Mouse (Mus musculus): ENCODE results near the gene Msgn1.

Msgn1 gene

GRCm38 (mm10) chr12:11196142-11196597 lies 12.6 kb downstream of the Msgn1 start:
- Histone ChIP-seq H3K9me3 (ENCODE audit: low read length) (no peaks in the 10 kb centered on the region), H3K4me1 (replicated peaks; ENCODE audit: low read depth, low read length) (peaks cover 39% of the 10 kb centered on the region), H3K4me3 (replicated peaks; ENCODE audit: low read length) (no peak overlapping the region), H3K36me3 (ENCODE audit: insufficient read depth, low read length) (no peaks in the 10 kb centered on the region), H3K27me3 (ENCODE audit: insufficient read depth, low read length) (0 out of 2 replicates have a peak, but pooled peaks cover 5% of the 10 kb centered on the region)
- TF ChIP-seq CTCF (conservative IDR thresholded peaks at IDR 0.05; ENCODE audit: low read length), result peak; percentile 99
- no peak for TF ChIP-seq NANOG (IDR thresholded peaks at IDR 0.05; ENCODE audit: borderline replicate concordance, low read length)

GRCm38 (mm10) chr12:11195031-11195430 lies 13.7 kb downstream of the Msgn1 start:
- Histone ChIP-seq H3K27me3 (ENCODE audit: insufficient read depth, low read length) (no peaks in the 10 kb centered on the region), H3K9me3 (ENCODE audit: low read length) (no peaks in the 10 kb centered on the region), H3K4me1 (replicated peaks; ENCODE audit: low read depth, low read length) (peaks cover 36% of the 10 kb centered on the region), H3K36me3 (ENCODE audit: insufficient read depth, low read length) (no peaks in the 10 kb centered on the region), H3K4me3 (replicated peaks; ENCODE audit: low read length) (no peak overlapping the region)
- no peak for TF ChIP-seq POU5F1 (IDR thresholded peaks at IDR 0.05; ENCODE audit: borderline replicate concordance, low read length)
- no peak for TF ChIP-seq CTCF (conservative IDR thresholded peaks at IDR 0.05; ENCODE audit: low read length)

GRCm38 (mm10) chr12:11178486-11179154 lies 30.2 kb downstream of the Msgn1 start:
- TF ChIP-seq NANOG (IDR thresholded peaks at IDR 0.05; ENCODE audit: borderline replicate concordance, low read length) (no peak), CTCF (conservative IDR thresholded peaks at IDR 0.05; ENCODE audit: low read length) (peak; percentile 76)
- Histone ChIP-seq H3K9me3 (ENCODE audit: low read length) (no peaks in the 10 kb centered on the region), H3K4me1 (replicated peaks; ENCODE audit: low read depth, low read length) (peaks cover 19% of the 10 kb centered on the region), H3K27me3 (ENCODE audit: insufficient read depth, low read length) (peaks cover 13% of the 10 kb centered on the region), H3K36me3 (ENCODE audit: insufficient read depth, low read length) (no peaks in the 10 kb centered on the region), H3K4me3 (replicated peaks; ENCODE audit: low read length) (no peak overlapping the region)

GRCm38 (mm10) chr12:11177408-11178394 lies 31.1 kb downstream of the Msgn1 start:
- Histone ChIP-seq H3K36me3 (ENCODE audit: insufficient read depth, low read length) (no peaks in the 10 kb centered on the region), H3K4me1 (replicated peaks; ENCODE audit: low read depth, low read length) (peaks cover 19% of the 10 kb centered on the region), H3K27me3 (ENCODE audit: insufficient read depth, low read length) (peaks cover 13% of the 10 kb centered on the region), H3K4me3 (replicated peaks; ENCODE audit: low read length) (no peak overlapping the region), H3K9me3 (ENCODE audit: low read length) (no peaks in the 10 kb centered on the region)
- TF ChIP-seq NANOG (IDR thresholded peaks at IDR 0.05; ENCODE audit: borderline replicate concordance, low read length) (no peak), POU5F1 (IDR thresholded peaks at IDR 0.05; ENCODE audit: borderline replicate concordance, low read length) (no peak), CTCF (conservative IDR thresholded peaks at IDR 0.05; ENCODE audit: low read length) (no peak; the same call in 1 of the 2 replicates)

- H3K4me1 ChIP-seq (replicated peaks; ENCODE audit: low read depth, low read length), result peaks cover 7% of the 10 kb centered on the region
- TF ChIP-seq CTCF (conservative IDR thresholded peaks at IDR 0.05; ENCODE audit: low read length) (no peak), NANOG (IDR thresholded peaks at IDR 0.05; ENCODE audit: borderline replicate concordance, low read length) (no peak), POU5F1 (IDR thresholded peaks at IDR 0.05; ENCODE audit: borderline replicate concordance, low read length) (no peak)
- H3K4me3 ChIP-seq (replicated peaks; ENCODE audit: low read length), result no peak overlapping the region
- H3K27me3 ChIP-seq (ENCODE audit: insufficient read depth, low read length), result peaks cover 22% of the 10 kb centered on the region
- no peaks in the 10 kb centered on the region for H3K9me3 ChIP-seq (ENCODE audit: low read length)
- no peaks in the 10 kb centered on the region for H3K36me3 ChIP-seq (ENCODE audit: insufficient read depth, low read length)
These were observed 50.1 kb downstream of the Msgn1 start for GRCm38 (mm10) chr12:11158670-11159069.

Measured in E14TG2a.4 (cell line).